Mouse (Mus musculus) midbrain, embryonic 14.5 days (tissue): ENCODE measurements at regions not wholly inside any gene's neighbourhood (a gene's known extent, or its start where the extent isn't known, plus 50 kb on each side); places are given as distances from the start of the nearest gene placed in this dataset.

Source experiments
- ATAC-seq: fragments of 200-750 bp; cut with Nextera tagmentation; 2 replicates; pipeline ENCODE4 v1.8.0; 2017; ENCODE audit warnings: moderate number of reproducible peaks, moderate library complexity; ENCODE audit not compliant: low FRiP score, low TSS enrichment
- DNase-seq: peaks from one replicate; pipeline ENCODE4 v3.0.0-alpha.2; 2015
- H3K27ac ChIP-seq: fragments of 300-500 bp; sonication (generic); replicated peaks from 2 replicates; pipeline ENCODE4 v1.5.1; 2014; ENCODE audit warnings: mild to moderate bottlenecking, low read depth, low read length, moderate library complexity
- H3K27me3 ChIP-seq: fragments of 300-500 bp; sonication (generic); 2 replicates; pipeline ENCODE4 v1.6.1; 2014; ENCODE audit warnings: low read length, control low read depth, mixed read lengths; ENCODE audit not compliant: control insufficient read depth, insufficient read depth
- H3K36me3 ChIP-seq: fragments of 300-500 bp; sonication (generic); 2 replicates; pipeline ENCODE4 v1.6.1; 2014; ENCODE audit warnings: low read length, control low read depth; ENCODE audit not compliant: control insufficient read depth, insufficient read depth
- H3K4me1 ChIP-seq: fragments of 300-500 bp; sonication (generic); 2 replicates; pipeline ENCODE4 v1.6.1; 2014; ENCODE audit warnings: mild to moderate bottlenecking, antibody characterized with exemption, low read length, control low read depth; ENCODE audit not compliant: control insufficient read depth, insufficient read depth
- H3K4me2 ChIP-seq: fragments of 300-500 bp; sonication (generic); 2 replicates; pipeline ENCODE4 v1.6.1; 2014; ENCODE audit warnings: mild to moderate bottlenecking, low read length, moderate library complexity
- H3K4me3 ChIP-seq: fragments of 300-500 bp; sonication (generic); replicated peaks from 2 replicates; pipeline ENCODE4 v1.5.1; 2014; ENCODE audit warnings: low read depth, low read length
- H3K9ac ChIP-seq: fragments of 300-500 bp; sonication (generic); replicated peaks from 2 replicates; pipeline ENCODE4 v1.6.1; 2014; ENCODE audit warnings: mild to moderate bottlenecking, low read length, moderate library complexity
- H3K9me3 ChIP-seq: fragments of 300-500 bp; sonication (generic); 2 replicates; pipeline ENCODE4 v1.6.1; 2016; ENCODE audit warnings: low read length, control low read depth, mixed read lengths; ENCODE audit not compliant: control insufficient read depth
- WGBS: fragments of 180-500 bp; shearing (Covaris S2); extraction: QIAGEN DNeasy Blood & Tissue Kit; methylation state at CpG from one replicate; pipeline ENCODE4 v1.1.7; 2014; 5-methylcytosine and 5-hydroxymethylcytosine counted together

DNA sequence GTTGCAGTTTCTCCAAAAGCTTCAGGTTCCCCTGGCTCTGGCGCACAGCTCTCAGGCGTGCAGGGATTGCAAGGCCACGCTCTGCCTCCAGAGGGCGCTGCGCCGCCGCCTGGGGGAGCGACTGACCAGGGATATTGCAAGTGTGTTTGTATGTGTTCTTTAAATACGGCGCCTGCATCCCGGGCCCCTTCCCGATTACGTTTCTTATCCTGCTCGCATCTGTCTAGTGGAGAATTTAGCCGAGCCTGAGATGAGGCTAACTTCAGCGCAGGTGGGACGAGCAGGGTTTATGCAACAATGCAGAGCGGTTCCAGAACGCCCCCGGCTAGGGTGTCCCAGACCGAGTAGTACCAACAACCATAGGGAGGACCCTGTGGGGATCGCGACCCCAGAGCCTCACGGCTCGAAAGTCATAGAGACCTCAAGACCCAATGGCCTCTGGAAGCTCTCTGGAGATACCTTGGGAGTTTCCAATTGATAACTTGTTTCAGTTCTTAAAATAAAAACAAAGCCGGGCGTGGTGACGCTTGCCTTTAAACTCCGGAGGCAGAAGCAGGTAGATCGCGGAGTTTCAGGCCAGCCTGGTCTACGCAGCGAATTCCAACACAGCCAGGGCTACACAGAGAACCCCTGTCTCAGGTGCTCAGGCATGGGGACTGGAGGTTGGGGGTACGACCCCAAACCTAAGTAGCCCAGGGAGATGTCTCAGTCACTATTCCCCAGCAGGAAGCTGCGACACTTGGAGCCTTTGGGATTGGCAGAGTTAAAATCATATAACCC is 87.8 kb upstream of the Sertad2 start:
- no peak overlapping the region for H3K27ac ChIP-seq
- H3K9ac ChIP-seq, result peak overlapping the region; percentile 53
- H3K36me3 ChIP-seq, result no peaks in the 10 kb centered on the region
- peak overlapping the region; percentile 49 for H3K4me3 ChIP-seq
- H3K9me3 ChIP-seq, result no peaks in the 10 kb centered on the region
- DNase-seq, result peak; percentile 92
- peak overlapping the region; percentile 90 for H3K4me2 ChIP-seq
- H3K4me1 ChIP-seq, result no peaks in the 10 kb centered on the region; the same call in 1 of the 2 replicates
- under 1% methylated on average over 35 of the region's 35 CpGs for WGBS
- H3K27me3 ChIP-seq, result no peaks in the 10 kb centered on the region
- peak; percentile 72 for ATAC-seq

DNA sequence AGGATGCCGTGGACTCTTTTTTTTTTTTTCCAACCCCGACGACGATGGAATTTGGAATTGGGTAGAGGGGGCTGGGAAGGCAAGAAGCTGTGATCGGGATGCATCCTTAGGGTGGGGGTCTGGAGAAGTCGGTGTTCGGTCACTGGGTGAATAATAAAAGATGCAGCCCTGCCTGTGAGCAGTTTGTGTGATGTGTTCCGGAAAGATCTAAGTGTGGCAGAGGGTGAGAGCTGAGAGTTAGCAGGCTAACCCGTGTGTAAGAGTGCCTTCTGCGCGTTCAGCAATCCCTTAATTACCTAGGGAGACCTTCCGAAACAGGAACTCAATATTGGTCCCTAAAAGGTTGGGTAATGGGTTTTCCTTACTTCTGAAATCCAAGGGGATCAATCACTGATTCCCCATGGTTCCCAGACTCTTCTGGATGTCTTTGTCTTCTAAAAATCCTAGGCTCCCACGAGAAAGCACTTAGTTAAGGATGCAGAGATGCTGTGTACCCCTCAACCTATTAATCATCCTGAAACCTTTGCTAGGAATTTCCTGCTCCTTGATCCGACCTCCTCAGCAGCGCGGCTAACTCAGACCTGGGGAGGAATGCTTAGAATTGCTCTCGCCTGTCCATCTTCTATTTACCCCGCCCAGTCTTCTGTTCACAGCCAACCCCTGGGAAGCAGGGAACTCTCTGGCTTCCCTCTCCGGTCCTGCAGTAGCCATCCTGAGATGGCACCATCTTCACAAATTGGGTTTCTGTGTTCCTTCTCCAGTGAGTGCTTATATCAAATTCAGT is 87.0 kb upstream of the Sertad2 start:
- WGBS, result 2% methylated on average over 19 of the region's 19 CpGs
- DNase-seq (peak; percentile 75), ATAC-seq (no peak; the same call in 1 of the 2 replicates)

DNA sequence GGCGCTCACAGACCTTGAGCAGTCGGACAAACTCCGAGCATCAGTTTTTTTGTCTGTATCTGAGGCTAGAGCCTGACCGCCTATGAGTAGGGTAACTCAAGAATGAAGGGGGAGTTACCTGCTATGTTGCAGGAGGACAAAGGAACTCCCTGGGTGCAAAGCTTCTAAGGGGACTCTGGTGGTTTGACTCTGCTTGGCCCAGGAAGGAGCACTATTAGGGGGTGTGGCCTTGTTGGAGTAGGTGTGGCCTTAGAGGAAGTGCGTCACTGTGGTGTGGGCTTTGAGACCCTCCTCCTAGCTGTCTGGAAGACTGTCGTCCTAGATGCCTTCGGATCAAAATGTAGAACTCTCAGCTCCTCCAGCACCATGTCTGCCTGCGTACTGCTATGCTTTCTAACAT is 83.9 kb upstream of the Sertad2 start:
- H3K9ac ChIP-seq, result no peak overlapping the region
- H3K4me2 ChIP-seq, result no peak overlapping the region
- H3K36me3 ChIP-seq, result no peaks in the 10 kb centered on the region
- no peak for DNase-seq
- no peak overlapping the region for H3K27ac ChIP-seq
- H3K4me3 ChIP-seq, result no peak overlapping the region
- no peaks in the 10 kb centered on the region for H3K9me3 ChIP-seq
- WGBS, result 92% methylated on average over 8 of the region's 8 CpGs
- no peaks in the 10 kb centered on the region; the same call in 1 of the 2 replicates for H3K4me1 ChIP-seq
- H3K27me3 ChIP-seq, result no peaks in the 10 kb centered on the region
- ATAC-seq, result no peak

More for the DNA sequence above, 87.0 kb upstream of the Sertad2 start:
- Histone ChIP-seq H3K36me3 (no peaks in the 10 kb centered on the region), H3K9me3 (no peaks in the 10 kb centered on the region), H3K9ac (peak overlapping the region; percentile 53), H3K27ac (no peak overlapping the region), H3K27me3 (no peaks in the 10 kb centered on the region), H3K4me2 (peak overlapping the region; percentile 90), H3K4me1 (no peaks in the 10 kb centered on the region; the same call in 1 of the 2 replicates), H3K4me3 (peak overlapping the region; percentile 49)

DNA sequence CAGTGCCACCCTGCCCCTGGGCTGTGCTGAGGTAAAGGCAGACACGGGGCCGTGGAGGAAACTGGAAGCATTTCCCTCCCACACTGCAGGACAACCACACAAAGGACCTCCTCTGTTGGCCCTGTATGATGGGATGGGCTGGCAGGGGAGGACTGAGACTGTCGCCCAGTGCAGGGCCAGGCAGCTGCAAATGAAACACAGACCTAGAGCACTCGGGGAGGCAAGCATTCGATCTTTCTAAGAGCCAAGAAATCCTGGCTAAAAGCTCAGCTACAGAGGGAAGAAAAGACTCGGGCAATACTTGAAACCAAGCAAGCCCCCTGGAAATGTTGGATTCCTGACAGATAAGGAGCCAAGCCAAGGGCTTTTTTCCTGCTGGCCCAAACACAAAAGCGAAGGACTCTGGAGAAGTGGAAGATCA is 82.5 kb upstream of the Sertad2 start:
- no peak overlapping the region for H3K27ac ChIP-seq
- no peak overlapping the region for H3K4me2 ChIP-seq
- H3K27me3 ChIP-seq, result no peaks in the 10 kb centered on the region
- H3K9ac ChIP-seq, result no peak overlapping the region
- no peaks in the 10 kb centered on the region for H3K36me3 ChIP-seq
- H3K9me3 ChIP-seq, result no peaks in the 10 kb centered on the region
- 72% methylated on average over 7 of the region's 7 CpGs for WGBS
- DNase-seq (peak; percentile 27), ATAC-seq (no peak)
- no peak overlapping the region for H3K4me3 ChIP-seq
- no peaks in the 10 kb centered on the region; the same call in 1 of the 2 replicates for H3K4me1 ChIP-seq

DNA sequence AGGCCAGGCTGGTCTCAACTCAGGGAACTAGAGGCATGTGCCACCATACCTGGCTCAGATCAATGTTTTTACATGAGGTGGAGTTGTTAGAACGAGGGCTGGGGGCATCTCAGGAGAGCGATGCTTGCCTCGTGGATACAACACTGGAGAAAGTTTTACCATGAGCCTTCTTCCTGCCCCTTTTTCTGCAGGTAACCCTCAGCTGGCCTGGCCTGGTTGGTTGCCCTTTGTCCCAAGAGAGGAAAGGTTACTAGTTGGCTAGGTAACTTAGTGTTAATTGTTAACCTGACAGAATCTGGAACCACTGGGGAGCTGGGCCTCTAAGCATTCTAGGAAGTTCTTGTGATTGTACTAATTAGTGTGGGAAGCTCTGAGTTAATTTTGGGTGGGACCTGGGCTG is 81.0 kb upstream of the Sertad2 start:
- Histone ChIP-seq H3K9ac (no peak overlapping the region), H3K4me1 (no peaks in the 10 kb centered on the region), H3K27ac (no peak overlapping the region), H3K27me3 (no peaks in the 10 kb centered on the region), H3K4me2 (no peak overlapping the region), H3K9me3 (no peaks in the 10 kb centered on the region), H3K36me3 (no peaks in the 10 kb centered on the region), H3K4me3 (no peak overlapping the region)
- DNase-seq (no peak), ATAC-seq (no peak)
- WGBS, result 86% methylated on average over 3 of the region's 3 CpGs

DNA sequence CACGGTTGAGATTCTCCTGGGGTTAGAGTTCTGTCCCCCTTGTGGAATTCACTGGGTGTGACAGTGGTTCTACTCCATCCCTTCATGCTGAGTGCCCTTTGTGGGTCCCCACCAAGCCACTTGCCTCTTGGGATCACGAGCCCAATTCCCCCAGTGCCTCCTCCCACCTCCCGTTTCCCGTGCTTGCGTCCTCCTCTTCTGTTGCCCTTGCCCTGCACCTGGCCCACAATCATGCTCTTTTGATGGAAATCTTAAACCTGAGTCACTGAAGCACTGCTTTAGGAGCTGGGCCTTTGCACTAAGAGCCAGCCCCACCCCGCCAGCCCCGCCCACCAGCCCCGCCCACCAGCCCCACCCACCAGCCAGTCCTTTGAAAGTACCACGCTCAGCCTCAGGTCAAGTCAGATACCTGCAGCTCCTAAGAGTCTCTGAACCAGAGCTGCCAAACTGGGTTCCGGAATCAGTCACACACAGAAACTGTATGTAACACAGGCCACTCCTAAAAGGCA is 79.8 kb upstream of the Sertad2 start:
- no peaks in the 10 kb centered on the region for H3K36me3 ChIP-seq
- WGBS, result 20% methylated on average over 10 of the region's 10 CpGs
- no peak for DNase-seq

DNA sequence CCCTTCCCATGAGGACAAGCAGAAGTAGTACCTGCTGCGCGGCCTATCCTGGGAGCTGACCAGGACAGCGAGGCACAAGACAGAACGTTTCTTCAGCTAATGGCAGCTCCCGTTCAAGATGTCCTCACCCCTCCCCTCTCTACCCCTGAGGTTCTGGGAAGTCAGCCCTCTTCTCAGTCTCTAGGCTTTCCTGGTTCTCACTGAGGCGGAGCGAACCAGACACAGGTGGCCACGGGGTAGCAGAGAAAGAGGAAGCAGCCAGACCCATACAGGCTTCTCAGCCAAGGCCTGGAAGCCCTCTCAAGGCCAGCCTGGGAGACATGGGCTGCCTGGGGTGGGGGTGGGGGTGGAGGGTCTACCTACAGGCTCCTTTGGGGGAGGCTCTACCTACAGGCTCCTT is 78.5 kb upstream of the Sertad2 start:
- 82% methylated on average over 8 of the region's 8 CpGs for WGBS
- Histone ChIP-seq H3K9ac (no peak overlapping the region), H3K4me1 (no peaks in the 10 kb centered on the region), H3K36me3 (no peaks in the 10 kb centered on the region), H3K4me3 (no peak overlapping the region), H3K27ac (no peak overlapping the region), H3K4me2 (no peak overlapping the region), H3K27me3 (no peaks in the 10 kb centered on the region), H3K9me3 (no peaks in the 10 kb centered on the region)
- DNase-seq, result no peak
- ATAC-seq, result no peak

More for the DNA sequence above, 79.8 kb upstream of the Sertad2 start:
- no peaks in the 10 kb centered on the region for H3K9me3 ChIP-seq
- H3K27me3 ChIP-seq, result no peaks in the 10 kb centered on the region
- no peaks in the 10 kb centered on the region for H3K4me1 ChIP-seq
- no peak overlapping the region for H3K4me2 ChIP-seq
- no peak overlapping the region for H3K9ac ChIP-seq
- H3K27ac ChIP-seq, result no peak overlapping the region
- H3K4me3 ChIP-seq, result no peak overlapping the region
- ATAC-seq, result no peak

DNA sequence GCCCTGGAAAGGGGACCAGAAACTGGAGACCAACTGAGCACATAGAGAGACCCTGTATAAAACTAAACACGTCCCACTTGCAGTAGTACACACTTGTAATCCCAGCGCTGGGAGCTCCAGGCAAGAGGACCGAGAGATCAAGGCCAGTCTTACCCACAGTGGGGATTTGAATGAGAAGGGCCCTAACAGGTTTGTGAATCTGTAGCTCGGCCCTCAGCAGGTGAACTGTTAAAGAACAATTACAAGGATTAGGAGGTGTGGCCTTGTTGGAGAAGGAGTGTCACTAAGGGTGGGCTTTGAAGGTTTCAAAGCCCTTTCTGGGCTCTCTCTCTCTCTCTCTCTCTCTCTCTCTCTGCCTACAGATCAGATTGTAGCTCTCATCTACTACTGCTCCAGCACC is 76.5 kb upstream of the Sertad2 start:
- Histone ChIP-seq H3K9me3 (no peaks in the 10 kb centered on the region), H3K27me3 (no peaks in the 10 kb centered on the region), H3K9ac (no peak overlapping the region), H3K4me2 (no peak overlapping the region), H3K36me3 (no peaks in the 10 kb centered on the region), H3K4me3 (no peak overlapping the region), H3K27ac (no peak overlapping the region), H3K4me1 (no peaks in the 10 kb centered on the region)
- no peak for DNase-seq
- WGBS, result 22% methylated on average over 4 of the region's 4 CpGs
- no peak for ATAC-seq
